Mouse (Mus musculus): ENCODE results near the gene Gm8439. TPM values are rescaled to one million over a fixed set of nuclear protein-coding genes. Genes with fewer than 3 reads are reported as not detected.

The Gm8439 gene
- polyA plus RNA-seq, 1 experiment: not detected

GRCm38 (mm10) chr4:120635351-120635750 is 46.8 kb downstream of the Gm8439 start:
- H3K4me3 ChIP-seq: no peak overlapping the region
- TF ChIP-seq REST (IDR thresholded peaks at IDR 0.05; ENCODE audit: insufficient read depth, insufficient read length) (no peak), SRF (IDR thresholded peaks at IDR 0.05; ENCODE audit: control insufficient read depth, insufficient read length, low read depth) (no peak), E2F4 (IDR thresholded peaks at IDR 0.05; ENCODE audit: insufficient read depth) (no peak), POLR2AphosphoS2 (IDR thresholded peaks at IDR 0.05; ENCODE audit: insufficient read length, low read depth) (no peak), POLR2A (IDR thresholded peaks at IDR 0.05; ENCODE audit: insufficient read length, low read depth) (no peak), USF1 (IDR thresholded peaks at IDR 0.05; ENCODE audit: low read depth) (no peak), TCF3 (IDR thresholded peaks at IDR 0.05; ENCODE audit: insufficient read length, low read depth) (no peak), CEBPB (IDR thresholded peaks at IDR 0.05; ENCODE audit: insufficient read depth, poor library complexity, severe bottlenecking) (no peak), MAX (IDR thresholded peaks at IDR 0.05; ENCODE audit: low read depth) (no peak), TCF12 (IDR thresholded peaks at IDR 0.05; ENCODE audit: insufficient read depth, poor library complexity, severe bottlenecking) (no peak), MYOG (IDR thresholded peaks at IDR 0.05; ENCODE audit: control insufficient read depth in 1 of 3, insufficient read depth in 1 of 3, insufficient read length in 2 of 3, low read depth in 2 of 3) (no peak), MYOD1 (IDR thresholded peaks at IDR 0.05; ENCODE audit: control insufficient read depth in 1 of 3, insufficient read length in 2 of 3, low read depth in 2 of 3) (no peak)
- no peaks in the 10 kb centered on the region for H3K79me2 ChIP-seq (ENCODE audit: control insufficient read depth, insufficient read depth)
- H3K4me2 ChIP-seq (ENCODE audit: low read depth): no peak overlapping the region
- no peak overlapping the region for H3ac ChIP-seq (ENCODE audit: control insufficient read depth, insufficient read length)
- peaks cover 4% of the 10 kb centered on the region for H3K27me3 ChIP-seq (ENCODE audit: control insufficient read depth, insufficient read depth, insufficient read length)
- no peaks in the 10 kb centered on the region for H3K36me3 ChIP-seq (ENCODE audit: control insufficient read depth, insufficient read depth)

GRCm38 (mm10) chr4:120641946-120642345 is 53.4 kb downstream of the Gm8439 start:
- H3K4me2 ChIP-seq (ENCODE audit: low read depth): no peak overlapping the region
- H3K79me2 ChIP-seq (ENCODE audit: control insufficient read depth, insufficient read depth): no peaks in the 10 kb centered on the region
- H3K4me3 ChIP-seq: no peak overlapping the region
- TF ChIP-seq REST (IDR thresholded peaks at IDR 0.05; ENCODE audit: insufficient read depth, insufficient read length) (no peak), MYOD1 (IDR thresholded peaks at IDR 0.05; ENCODE audit: control insufficient read depth in 1 of 3, insufficient read length in 2 of 3, low read depth in 2 of 3) (no peak), E2F4 (IDR thresholded peaks at IDR 0.05; ENCODE audit: insufficient read depth) (no peak), POLR2AphosphoS2 (IDR thresholded peaks at IDR 0.05; ENCODE audit: insufficient read length, low read depth) (no peak), SRF (IDR thresholded peaks at IDR 0.05; ENCODE audit: control insufficient read depth, insufficient read length, low read depth) (no peak), TCF3 (IDR thresholded peaks at IDR 0.05; ENCODE audit: insufficient read length, low read depth) (no peak), POLR2A (IDR thresholded peaks at IDR 0.05; ENCODE audit: insufficient read length, low read depth) (no peak), CEBPB (IDR thresholded peaks at IDR 0.05; ENCODE audit: insufficient read depth, poor library complexity, severe bottlenecking) (no peak), TCF12 (IDR thresholded peaks at IDR 0.05; ENCODE audit: insufficient read depth, poor library complexity, severe bottlenecking) (no peak), USF1 (IDR thresholded peaks at IDR 0.05; ENCODE audit: low read depth) (no peak), MAX (IDR thresholded peaks at IDR 0.05; ENCODE audit: low read depth) (no peak), MYOG (IDR thresholded peaks at IDR 0.05; ENCODE audit: control insufficient read depth in 1 of 3, insufficient read depth in 1 of 3, insufficient read length in 2 of 3, low read depth in 2 of 3) (no peak)
- peaks cover 27% of the 10 kb centered on the region for H3K27me3 ChIP-seq (ENCODE audit: control insufficient read depth, insufficient read depth, insufficient read length)
- no peaks in the 10 kb centered on the region for H3K36me3 ChIP-seq (ENCODE audit: control insufficient read depth, insufficient read depth)
- H3ac ChIP-seq (ENCODE audit: control insufficient read depth, insufficient read length): no peak overlapping the region

GRCm38 (mm10) chr4:120643899-120644298 is 55.4 kb downstream of the Gm8439 start:
- TF ChIP-seq E2F4 (IDR thresholded peaks at IDR 0.05; ENCODE audit: insufficient read depth) (no peak), CEBPB (IDR thresholded peaks at IDR 0.05; ENCODE audit: insufficient read depth, poor library complexity, severe bottlenecking) (no peak), POLR2AphosphoS2 (IDR thresholded peaks at IDR 0.05; ENCODE audit: insufficient read length, low read depth) (no peak), POLR2A (IDR thresholded peaks at IDR 0.05; ENCODE audit: insufficient read length, low read depth) (no peak), MYOG (IDR thresholded peaks at IDR 0.05; ENCODE audit: control insufficient read depth in 1 of 3, insufficient read depth in 1 of 3, insufficient read length in 2 of 3, low read depth in 2 of 3) (no peak), TCF3 (IDR thresholded peaks at IDR 0.05; ENCODE audit: insufficient read length, low read depth) (no peak), MAX (IDR thresholded peaks at IDR 0.05; ENCODE audit: low read depth) (no peak), SRF (IDR thresholded peaks at IDR 0.05; ENCODE audit: control insufficient read depth, insufficient read length, low read depth) (no peak), USF1 (IDR thresholded peaks at IDR 0.05; ENCODE audit: low read depth) (no peak), TCF12 (IDR thresholded peaks at IDR 0.05; ENCODE audit: insufficient read depth, poor library complexity, severe bottlenecking) (no peak), REST (IDR thresholded peaks at IDR 0.05; ENCODE audit: insufficient read depth, insufficient read length) (no peak), MYOD1 (IDR thresholded peaks at IDR 0.05; ENCODE audit: control insufficient read depth in 1 of 3, insufficient read length in 2 of 3, low read depth in 2 of 3) (no peak)
- H3ac ChIP-seq (ENCODE audit: control insufficient read depth, insufficient read length): no peak overlapping the region
- H3K36me3 ChIP-seq (ENCODE audit: control insufficient read depth, insufficient read depth): no peaks in the 10 kb centered on the region

GRCm38 (mm10) chr4:120649369-120650207 is 61.0 kb downstream of the Gm8439 start:
- Histone ChIP-seq H3K79me2 (ENCODE audit: control insufficient read depth, insufficient read depth) (no peaks in the 10 kb centered on the region), H3ac (ENCODE audit: control insufficient read depth, insufficient read length) (no peak overlapping the region), H3K27me3 (ENCODE audit: control insufficient read depth, insufficient read depth, insufficient read length) (peaks cover 68% of the 10 kb centered on the region), H3K4me3 (no peak overlapping the region), H3K4me2 (ENCODE audit: low read depth) (no peak overlapping the region), H3K36me3 (ENCODE audit: control insufficient read depth, insufficient read depth) (no peaks in the 10 kb centered on the region)
- TF ChIP-seq MYOG (IDR thresholded peaks at IDR 0.05; ENCODE audit: control insufficient read depth in 1 of 3, insufficient read depth in 1 of 3, insufficient read length in 2 of 3, low read depth in 2 of 3) (no peak), POLR2AphosphoS2 (IDR thresholded peaks at IDR 0.05; ENCODE audit: insufficient read length, low read depth) (no peak), MYOD1 (IDR thresholded peaks at IDR 0.05; ENCODE audit: control insufficient read depth in 1 of 3, insufficient read length in 2 of 3, low read depth in 2 of 3) (no peak), CEBPB (IDR thresholded peaks at IDR 0.05; ENCODE audit: insufficient read depth, poor library complexity, severe bottlenecking) (no peak), USF1 (IDR thresholded peaks at IDR 0.05; ENCODE audit: low read depth) (no peak), TCF12 (IDR thresholded peaks at IDR 0.05; ENCODE audit: insufficient read depth, poor library complexity, severe bottlenecking) (no peak), SRF (IDR thresholded peaks at IDR 0.05; ENCODE audit: control insufficient read depth, insufficient read length, low read depth) (no peak), E2F4 (IDR thresholded peaks at IDR 0.05; ENCODE audit: insufficient read depth) (no peak), POLR2A (IDR thresholded peaks at IDR 0.05; ENCODE audit: insufficient read length, low read depth) (no peak), TCF3 (IDR thresholded peaks at IDR 0.05; ENCODE audit: insufficient read length, low read depth) (no peak)

More at GRCm38 (mm10) chr4:120643899-120644298, 55.4 kb downstream of the Gm8439 start:
- H3K79me2 ChIP-seq (ENCODE audit: control insufficient read depth, insufficient read depth): no peaks in the 10 kb centered on the region
- H3K4me2 ChIP-seq (ENCODE audit: low read depth): no peak overlapping the region
- peaks cover 38% of the 10 kb centered on the region for H3K27me3 ChIP-seq (ENCODE audit: control insufficient read depth, insufficient read depth, insufficient read length)
- no peak overlapping the region for H3K4me3 ChIP-seq
